Mouse (Mus musculus) spleen, adult 2 months (tissue): ENCODE results near the gene Hdac5.

Experiments used
- CTCF ChIP-seq: fragments of 200-500 bp; IDR thresholded peaks from 2 replicates; pipeline ENCODE4 v1.5.1; 2011; ENCODE audit warnings: mild to moderate bottlenecking, inconsistent platforms; ENCODE audit not compliant: insufficient read depth, insufficient read length, insufficient replicate concordance; ENCODE audit errors: extremely low read depth
- POLR2A ChIP-seq: fragments of 200-500 bp; IDR thresholded peaks from 2 replicates; pipeline ENCODE4 v1.6.1; 2011; ENCODE audit warnings: low read depth, low read length, inconsistent platforms

DNA sequence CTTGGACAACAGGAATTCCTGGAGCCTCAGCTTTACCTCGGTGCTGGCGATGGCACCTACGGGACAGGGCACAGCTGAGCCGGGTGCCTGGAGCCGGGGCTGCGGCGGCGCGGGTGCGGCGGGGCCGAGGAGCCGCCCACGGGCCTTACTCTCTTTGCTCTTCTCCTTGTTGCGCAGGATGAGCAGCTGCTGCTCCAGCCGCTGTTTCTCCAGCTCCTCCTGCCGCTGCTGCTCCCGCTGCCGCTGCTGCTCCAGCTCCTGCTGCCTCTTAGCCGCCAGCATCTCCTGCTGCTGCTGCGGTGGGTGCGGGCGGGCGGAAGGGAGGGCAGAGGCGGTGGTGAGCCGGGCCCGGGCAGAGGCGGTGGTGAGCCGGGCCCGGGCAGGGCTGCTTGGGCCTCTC is 23.5 kb downstream of the Hdac5 start:
- TF ChIP-seq CTCF: no peak
- TF ChIP-seq POLR2A: no peak
